Mouse (Mus musculus): Measurements from ENCODE around the gene Aff1. TPM values are rescaled to one million over a fixed set of nuclear protein-coding genes. Genes with fewer than 3 reads are reported as not detected.

The Aff1 gene
- total RNA-seq, 2 experiments from 2014 or later: 40.6 to 45.9 TPM

GRCm38 (mm10) chr5:103770447-103771222 lies 78.5 kb downstream of the Aff1 start:
- no peak for DNase-seq (ENCODE audit: low spot score)

DNA sequence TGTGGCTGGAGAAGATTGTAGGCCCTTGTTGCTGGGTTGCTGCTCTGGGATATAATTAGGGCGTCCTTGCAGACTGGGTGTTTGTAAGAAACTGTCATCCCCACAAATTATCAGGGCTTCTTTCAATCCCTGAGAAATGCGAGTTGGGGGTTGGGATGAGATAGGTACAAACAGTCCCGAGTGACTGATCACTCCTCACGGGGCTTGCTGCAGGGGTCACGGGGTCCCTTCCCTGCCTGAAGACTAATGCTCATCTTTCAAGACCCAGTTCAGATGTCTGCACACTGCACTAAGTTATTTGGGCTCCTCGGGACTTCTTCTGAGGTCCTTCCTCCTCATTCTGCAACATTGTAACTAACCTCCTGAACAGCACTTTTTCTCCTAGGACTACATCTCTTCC lies 79.2 kb downstream of the Aff1 start:
- peak; percentile 47 for DNase-seq (ENCODE audit: low spot score)

DNA sequence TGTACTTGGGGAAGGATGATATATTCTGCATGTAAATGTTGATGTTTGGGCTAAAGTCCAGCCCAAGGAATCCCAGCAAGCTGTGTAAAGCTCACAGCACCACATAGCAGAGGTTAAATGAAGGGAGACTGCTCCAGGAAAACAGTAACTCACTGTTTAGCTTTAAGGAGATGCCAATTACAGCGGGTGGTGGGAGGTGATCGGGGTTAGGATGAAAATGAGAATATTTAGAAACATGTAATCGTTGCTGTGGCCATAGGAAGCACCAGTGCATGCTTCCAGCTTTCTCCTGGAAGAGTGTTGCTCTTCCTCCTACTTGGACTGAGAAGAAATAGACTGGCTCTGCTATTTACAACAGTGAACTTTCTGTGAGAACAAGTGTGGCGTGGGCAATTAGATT lies 80.1 kb downstream of the Aff1 start:
- DNase-seq (ENCODE audit: low spot score): no peak

DNA sequence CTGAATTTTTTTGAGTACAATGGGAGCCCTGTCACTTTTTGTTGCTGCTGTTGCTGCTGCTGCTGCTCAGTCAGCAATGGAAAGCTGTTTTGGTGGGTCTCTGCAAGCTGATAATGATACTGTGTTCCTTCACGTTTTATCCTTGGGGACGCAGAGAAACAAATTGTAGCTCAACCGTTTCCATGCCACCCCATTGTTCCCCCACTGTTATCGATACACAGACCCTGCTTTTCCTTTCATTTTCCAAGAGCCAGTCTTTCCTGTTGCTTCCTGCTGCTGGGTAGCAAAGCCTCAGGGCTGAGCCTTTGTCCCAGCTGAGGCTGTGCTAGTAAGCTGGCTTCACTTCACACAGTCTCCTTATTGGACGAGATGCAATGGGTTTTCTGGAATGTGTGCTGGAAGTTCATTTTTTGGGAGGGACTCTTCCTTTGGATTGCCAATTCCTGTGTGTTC lies 81.0 kb downstream of the Aff1 start:
- peak; percentile 69 for DNase-seq (ENCODE audit: low spot score)

DNA sequence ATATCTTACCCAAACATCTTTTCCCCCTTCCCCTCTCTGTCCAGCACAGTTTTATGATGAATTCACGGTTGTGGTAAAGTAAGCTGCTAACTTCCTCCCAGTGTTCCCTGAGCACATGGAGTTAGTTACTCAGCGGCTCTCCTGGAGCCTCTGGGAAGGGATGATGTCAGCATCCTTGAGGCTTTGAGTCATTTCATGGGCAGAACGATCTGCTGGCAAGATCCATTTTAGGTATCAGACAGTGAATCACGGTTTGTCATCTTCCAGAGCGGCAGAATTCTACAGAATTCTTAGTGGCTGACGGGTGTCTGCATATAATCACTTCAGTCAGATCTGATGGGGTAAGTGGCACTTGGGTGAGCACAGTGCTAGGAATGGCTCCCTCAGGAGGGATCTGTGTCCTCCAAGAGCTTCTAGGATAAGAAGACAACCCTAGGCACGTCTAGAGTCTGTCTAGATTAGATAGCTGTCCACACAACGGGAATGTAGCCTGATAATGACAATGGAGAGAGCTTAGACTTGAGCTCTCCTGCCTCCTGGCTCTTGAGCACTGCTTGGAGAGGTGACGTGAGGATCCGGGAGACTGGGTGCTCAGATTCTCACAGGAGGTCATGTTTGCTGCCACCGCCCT lies 82.6 kb downstream of the Aff1 start:
- DNase-seq (ENCODE audit: low spot score): peak; percentile 61

GRCm38 (mm10) chr5:103775429-103775828 lies 83.3 kb downstream of the Aff1 start:
- DNase-seq (ENCODE audit: low spot score): peak; percentile 69

- DNase-seq (ENCODE audit: low spot score): no peak
These were observed 84.7 kb downstream of the Aff1 start for GRCm38 (mm10) chr5:103776842-103777241.

DNA sequence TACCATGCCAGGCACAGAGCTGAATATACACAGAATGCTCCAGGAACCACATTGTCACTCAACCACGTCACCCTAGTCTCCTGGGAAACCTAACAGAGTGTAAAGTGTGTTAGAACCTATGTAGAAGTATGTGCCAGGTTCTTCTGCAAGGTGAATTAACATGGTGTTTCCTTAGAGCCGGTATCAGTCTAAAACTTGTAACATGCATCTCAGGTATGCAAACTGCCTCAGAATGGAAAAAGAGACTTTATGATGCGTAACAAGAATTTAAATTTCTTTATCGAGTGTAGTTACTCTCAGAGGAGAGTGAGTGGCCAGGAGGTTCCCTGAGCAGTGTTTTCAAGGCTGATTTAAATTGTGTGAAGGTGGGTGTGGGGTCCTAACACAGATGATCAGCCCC lies 85.3 kb downstream of the Aff1 start:
- no peak for DNase-seq (ENCODE audit: low spot score)

DNA sequence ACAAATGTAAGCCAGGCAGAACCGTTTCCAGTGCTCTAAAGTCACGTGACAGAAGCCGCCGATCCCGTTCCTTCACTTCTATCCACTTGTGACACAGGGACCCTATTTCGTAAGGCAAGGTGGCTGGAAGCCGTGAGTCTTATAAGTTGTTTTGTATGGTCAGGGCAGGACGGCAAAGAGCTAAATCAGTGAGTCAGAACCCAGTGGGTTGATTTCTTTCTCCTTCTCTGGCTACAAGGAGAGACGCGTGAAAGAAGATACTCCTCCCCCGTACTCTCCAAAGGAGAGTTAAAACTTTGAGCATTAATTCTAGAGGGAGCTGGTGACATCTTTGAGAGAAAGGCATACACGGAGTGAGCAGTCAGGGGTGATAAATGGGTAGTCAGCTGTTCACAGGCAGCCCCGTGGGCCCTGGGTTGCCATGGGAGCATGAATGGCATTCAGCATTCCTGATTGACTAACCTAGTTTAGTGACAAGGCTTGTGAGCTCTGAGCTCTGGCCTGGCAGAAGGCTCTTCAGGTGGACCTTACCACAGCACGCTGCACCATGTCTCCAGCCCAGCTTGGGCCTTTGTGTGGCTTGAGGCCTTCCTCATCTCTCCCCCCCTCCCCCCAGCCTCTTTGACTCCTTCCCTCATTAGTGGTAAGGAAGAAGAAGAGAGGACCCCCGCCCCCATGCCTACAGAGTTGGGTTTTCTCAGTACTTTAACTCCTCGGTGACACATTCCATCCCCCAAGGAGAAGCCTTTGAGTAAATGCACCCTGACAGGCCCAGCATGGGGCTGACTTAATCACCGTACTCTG lies 86.3 kb downstream of the Aff1 start:
- peak; percentile 64 for DNase-seq (ENCODE audit: low spot score)

GRCm38 (mm10) chr5:103779836-103780235 lies 87.7 kb downstream of the Aff1 start:
- no peak for DNase-seq (ENCODE audit: low spot score)

- DNase-seq (ENCODE audit: low spot score): no peak
These were observed 88.1 kb downstream of the Aff1 start for GRCm38 (mm10) chr5:103780266-103780665.

GRCm38 (mm10) chr5:103780836-103781235 lies 88.7 kb downstream of the Aff1 start:
- no peak for DNase-seq (ENCODE audit: low spot score)

GRCm38 (mm10) chr5:103783086-103783668 lies 91.0 kb downstream of the Aff1 start:
- no peak for DNase-seq (ENCODE audit: low spot score)

GRCm38 (mm10) chr5:103786096-103786495 lies 93.9 kb downstream of the Aff1 start:
- DNase-seq (ENCODE audit: low spot score): no peak

GRCm38 (mm10) chr5:103788476-103788875 lies 96.3 kb downstream of the Aff1 start:
- DNase-seq (ENCODE audit: low spot score): peak; percentile 53

DNA sequence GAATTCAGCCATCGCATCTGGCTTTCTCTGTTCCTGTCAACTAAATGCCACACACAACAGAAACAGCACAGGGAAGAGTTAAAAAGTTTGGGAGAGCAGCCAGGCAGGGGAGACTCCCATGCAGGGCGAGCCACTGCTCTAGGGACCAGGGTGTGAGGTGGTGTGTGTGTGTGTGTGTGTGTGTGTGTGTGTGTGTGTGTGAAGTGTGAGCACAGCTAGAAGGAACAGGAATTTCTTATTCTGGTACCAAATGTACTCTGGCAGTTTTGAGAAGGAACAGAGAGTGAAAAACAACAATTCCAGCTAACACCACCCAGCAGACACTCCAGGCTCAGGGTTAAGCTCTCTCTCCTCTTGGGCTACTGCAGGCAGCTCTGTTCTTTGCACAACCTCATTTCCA lies 96.8 kb downstream of the Aff1 start:
- peak; percentile 83 for DNase-seq (ENCODE audit: low spot score)

- peak; percentile 89 for DNase-seq (ENCODE audit: low spot score)
These were observed 97.5 kb downstream of the Aff1 start for GRCm38 (mm10) chr5:103789619-103790116.

GRCm38 (mm10) chr5:103791741-103792140 lies 99.6 kb downstream of the Aff1 start:
- no peak for DNase-seq (ENCODE audit: low spot score)

DNA sequence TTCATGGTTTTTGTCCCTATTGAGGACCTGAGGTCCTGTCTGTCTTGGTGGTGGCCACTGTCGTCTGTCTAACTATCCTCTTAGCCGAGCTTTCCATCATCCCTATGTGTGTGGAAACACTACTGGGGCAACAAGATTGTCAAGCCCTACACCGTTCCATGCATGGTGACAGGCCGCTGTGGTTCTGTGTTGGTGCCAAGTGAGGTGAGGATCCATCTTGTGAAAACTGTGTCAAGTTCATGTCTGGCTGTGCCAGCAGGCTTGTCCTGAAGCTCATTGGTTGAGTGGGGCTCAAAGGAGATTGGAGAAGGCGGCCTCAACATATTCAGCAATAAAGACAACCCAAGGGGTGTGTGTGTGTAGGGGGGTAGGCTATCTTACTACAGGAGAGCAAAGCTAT lies 102.9 kb downstream of the Aff1 start:
- no peak for DNase-seq (ENCODE audit: low spot score)

GRCm38 (mm10) chr5:103796035-103796434 lies 103.9 kb downstream of the Aff1 start:
- no peak for DNase-seq (ENCODE audit: low spot score)

DNA sequence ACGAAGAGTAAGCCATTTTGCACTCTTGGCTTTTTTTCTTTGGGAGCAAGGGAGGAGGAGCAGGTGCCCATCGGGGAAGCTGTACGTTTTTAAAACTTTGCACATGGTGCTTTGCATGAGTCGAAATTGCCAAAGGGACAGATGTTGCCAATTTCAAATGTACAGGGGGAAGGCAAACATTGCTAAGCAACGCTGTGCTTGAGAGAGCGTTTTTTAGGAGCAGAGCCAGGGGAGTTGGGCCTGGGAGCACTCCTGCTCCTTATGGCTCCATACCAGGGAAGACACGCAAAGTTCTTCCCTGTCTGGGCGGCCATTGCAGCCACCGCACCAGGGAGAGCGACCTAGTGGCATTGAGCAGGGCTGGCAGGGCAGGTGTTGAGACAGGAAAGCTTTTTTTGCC lies 105.6 kb downstream of the Aff1 start:
- no peak for DNase-seq (ENCODE audit: low spot score)

GRCm38 (mm10) chr5:103799438-103799837 lies 107.3 kb downstream of the Aff1 start:
- no peak for DNase-seq (ENCODE audit: low spot score)

Measured in gastrocnemius, adult 18-20 months (tissue).